Mouse (Mus musculus): ENCODE measurements at regions not wholly inside any gene's neighbourhood (a gene's known extent, or its start where the extent isn't known, plus 50 kb on each side); places are given as distances from the start of the nearest gene placed in this dataset.

- TF ChIP-seq POLR2A (IDR thresholded peaks at IDR 0.05; ENCODE audit: low read depth, low read length): no peak
- no peak for TF ChIP-seq CTCF (IDR thresholded peaks at IDR 0.05; ENCODE audit: extremely low read depth, insufficient read length, insufficient replicate concordance, low read depth, low read length)
These were observed 265.5 kb downstream of the Tox3 start for GRCm38 (mm10) chr8:90082630-90083029.

All from small intestine, adult 2 months (tissue).